Mouse (Mus musculus) stomach, embryonic 16.5 days (tissue): Measurements from ENCODE around the gene Pnpla8. TPM values are rescaled to one million over a fixed set of nuclear protein-coding genes. Genes with fewer than 3 reads are reported as not detected.

Source experiments
- ATAC-seq: fragments of 200-750 bp; cut with Nextera tagmentation; 2 replicates; pipeline ENCODE4 v1.8.0; 2017; ENCODE audit warnings: moderate number of reproducible peaks, moderate TSS enrichment; ENCODE audit not compliant: insufficient read depth, low FRiP score
- H3K27ac ChIP-seq: fragments of 300-500 bp; sonication (generic); 2 replicates; pipeline ENCODE4 v1.5.1; 2014; ENCODE audit warnings: low read length
- H3K27me3 ChIP-seq: fragments of 300-500 bp; sonication (generic); 2 replicates; pipeline ENCODE4 v1.6.1; 2014; ENCODE audit warnings: low read length, control low read depth, mixed read lengths; ENCODE audit not compliant: control insufficient read depth, insufficient read depth
- H3K36me3 ChIP-seq: fragments of 300-500 bp; sonication (generic); 2 replicates; pipeline ENCODE4 v1.6.1; 2014; ENCODE audit warnings: low read length; ENCODE audit not compliant: control insufficient read depth, insufficient read depth
- H3K4me1 ChIP-seq: fragments of 300-500 bp; sonication (generic); 2 replicates; pipeline ENCODE4 v1.6.1; 2014; ENCODE audit warnings: low read length, control low read depth, mixed read lengths; ENCODE audit not compliant: control insufficient read depth, insufficient read depth
- H3K4me2 ChIP-seq: fragments of 300-500 bp; sonication (generic); 2 replicates; pipeline ENCODE4 v1.6.1; 2014; ENCODE audit warnings: low read depth, low read length, mixed read lengths
- H3K4me3 ChIP-seq: fragments of 300-500 bp; sonication (generic); replicated peaks from 2 replicates; pipeline ENCODE4 v1.5.1; 2014; ENCODE audit warnings: mild to moderate bottlenecking, low read length
- H3K9ac ChIP-seq: fragments of 300-500 bp; sonication (generic); 2 replicates; pipeline ENCODE4 v1.6.1; 2014; ENCODE audit warnings: low read length
- H3K9me3 ChIP-seq: fragments of 300-500 bp; sonication (generic); replicated peaks from 2 replicates; pipeline ENCODE4 v1.6.1; 2016; ENCODE audit warnings: low read length, control low read depth; ENCODE audit not compliant: control insufficient read depth
- WGBS: fragments of 180-500 bp; shearing (Covaris S2); extraction: QIAGEN DNeasy Blood & Tissue Kit; methylation state at CpG from one replicate; pipeline ENCODE4 v1.1.7; 2014; 5-methylcytosine and 5-hydroxymethylcytosine counted together
- polyA plus RNA-seq: library from polyadenylated mRNA; unstranded; fragments of >200 nt; fragmentation: Nextera tagmentation; extraction: Ambion mirVana; gene quantifications from 2 replicates; pipeline ENCODE4 v1.2.1, GENCODE M21; 2015

Gene Pnpla8
- polyA plus RNA-seq, 1 experiment from 2014 or later: 59.2 TPM

DNA sequence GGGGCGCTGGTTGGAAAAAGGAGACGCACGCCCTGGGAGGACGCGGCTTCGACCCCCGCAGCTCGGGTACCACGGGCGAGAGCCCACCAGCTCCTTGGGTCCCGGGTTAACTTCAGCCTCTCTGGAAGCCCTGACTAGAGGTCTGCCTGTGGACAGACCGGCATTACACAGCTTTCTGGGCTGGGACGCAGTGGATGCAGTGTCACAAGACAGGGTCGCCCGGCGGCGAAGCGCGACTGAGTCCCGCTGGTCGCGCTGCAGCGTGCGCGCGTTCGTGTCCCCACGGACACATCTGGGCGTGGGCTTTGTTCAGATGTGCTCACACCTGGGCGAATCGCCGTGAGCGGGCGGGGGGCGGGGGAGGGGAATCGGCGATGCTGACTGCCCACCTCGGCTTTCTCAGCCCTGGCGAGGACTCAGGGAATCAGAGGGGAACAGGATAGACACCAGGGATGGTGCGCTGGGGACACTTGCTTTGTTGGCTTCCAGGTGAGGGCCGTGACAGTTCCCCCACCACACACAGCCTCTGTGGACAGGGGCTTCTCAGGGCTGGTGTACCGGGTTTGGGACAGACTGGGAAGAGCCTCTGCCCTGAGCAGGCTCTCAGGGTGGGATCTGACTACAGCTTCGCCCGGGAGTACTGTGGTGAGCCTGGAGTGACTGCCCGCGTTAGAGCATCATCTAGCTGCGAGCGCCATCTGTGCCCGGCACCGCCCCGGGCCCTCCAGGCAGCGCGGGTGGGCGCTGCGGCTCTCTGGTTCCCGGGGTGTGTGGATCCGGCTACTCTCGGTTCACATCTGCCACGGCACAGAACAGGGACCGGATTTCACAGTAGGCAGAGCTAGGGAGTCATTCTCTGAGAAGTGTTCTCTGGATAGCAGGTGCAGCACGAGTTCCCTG, 108.4 kb downstream of the Pnpla8 start:
- H3K36me3 ChIP-seq: no peaks in the 10 kb centered on the region
- H3K9me3 ChIP-seq: no peaks in the 10 kb centered on the region
- ATAC-seq: peak; percentile 41; the same call in 1 of the 2 replicates
- no peak overlapping the region for H3K27ac ChIP-seq
- peaks cover 8% of the 10 kb centered on the region for H3K27me3 ChIP-seq
- WGBS: under 1% methylated on average over 61 of the region's 61 CpGs
- H3K4me1 ChIP-seq: peaks cover 6% of the 10 kb centered on the region; the same call in 1 of the 2 replicates
- H3K9ac ChIP-seq: peak overlapping the region; percentile 69
- H3K4me2 ChIP-seq: peak overlapping the region; percentile 100
- H3K4me3 ChIP-seq: peak overlapping the region; percentile 67

DNA sequence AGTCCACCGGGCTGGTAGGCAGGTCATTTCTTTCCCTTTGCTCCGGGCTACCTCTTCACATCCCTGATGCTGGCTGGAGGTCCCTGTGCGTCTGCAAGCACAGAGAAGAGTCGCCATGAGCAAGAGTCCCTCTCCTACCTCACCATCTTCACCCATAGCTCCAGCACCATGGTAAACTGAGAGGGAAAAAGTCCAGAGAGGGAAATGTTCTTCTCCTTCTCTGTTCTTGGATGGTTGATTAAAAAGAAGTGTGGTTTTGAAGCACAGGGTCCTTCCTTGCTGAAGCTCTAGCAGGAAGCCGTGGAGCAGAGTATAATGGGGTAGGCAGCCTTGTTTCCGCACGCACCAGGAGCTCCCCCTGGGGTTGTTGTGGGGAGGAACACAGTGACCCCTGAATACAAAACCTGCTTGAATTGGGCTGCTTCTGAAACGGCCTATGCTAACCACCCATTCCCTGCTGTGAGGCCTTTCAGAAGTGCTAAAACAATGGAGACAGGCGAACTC, 109.1 kb downstream of the Pnpla8 start:
- peak overlapping the region; percentile 100 for H3K4me2 ChIP-seq
- no peaks in the 10 kb centered on the region for H3K9me3 ChIP-seq
- ATAC-seq: no peak
- H3K36me3 ChIP-seq: no peaks in the 10 kb centered on the region
- 6% methylated on average over 9 of the region's 9 CpGs for WGBS
- no peak overlapping the region for H3K9ac ChIP-seq
- H3K4me3 ChIP-seq: peak overlapping the region; percentile 67
- H3K4me1 ChIP-seq: peaks cover 6% of the 10 kb centered on the region; the same call in 1 of the 2 replicates
- peaks cover 8% of the 10 kb centered on the region for H3K27me3 ChIP-seq
- no peak overlapping the region for H3K27ac ChIP-seq

DNA sequence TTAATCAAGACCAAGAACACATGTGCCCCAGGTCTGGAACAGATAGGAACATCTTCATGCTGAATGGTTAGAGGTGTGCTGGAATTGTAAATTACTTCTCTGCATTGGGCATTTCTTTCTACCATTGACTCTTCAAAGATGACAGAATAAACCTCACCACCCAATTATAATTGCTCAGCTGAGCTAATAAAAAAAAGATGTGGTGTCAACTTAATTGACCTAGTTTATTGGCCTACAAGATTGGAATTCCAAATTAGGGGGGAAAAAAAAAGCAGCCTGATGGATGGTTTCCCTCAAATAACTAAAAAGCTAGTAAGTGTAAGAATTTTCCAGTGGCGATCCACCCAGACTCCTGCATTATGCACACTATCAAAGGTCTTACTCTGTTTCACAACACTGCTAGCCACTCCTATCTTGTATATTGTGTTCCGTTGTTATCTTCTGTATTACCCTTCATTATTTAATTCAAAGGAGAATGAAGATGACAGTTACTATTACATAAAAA, 116.0 kb downstream of the Pnpla8 start:
- Histone ChIP-seq H3K27ac (no peak overlapping the region), H3K9ac (no peak overlapping the region), H3K36me3 (no peaks in the 10 kb centered on the region), H3K9me3 (no peaks in the 10 kb centered on the region), H3K4me2 (no peak overlapping the region), H3K27me3 (no peaks in the 10 kb centered on the region), H3K4me3 (no peak overlapping the region), H3K4me1 (no peaks in the 10 kb centered on the region)
- WGBS: 80% methylated on average over 2 of the region's 2 CpGs
- no peak for ATAC-seq

DNA sequence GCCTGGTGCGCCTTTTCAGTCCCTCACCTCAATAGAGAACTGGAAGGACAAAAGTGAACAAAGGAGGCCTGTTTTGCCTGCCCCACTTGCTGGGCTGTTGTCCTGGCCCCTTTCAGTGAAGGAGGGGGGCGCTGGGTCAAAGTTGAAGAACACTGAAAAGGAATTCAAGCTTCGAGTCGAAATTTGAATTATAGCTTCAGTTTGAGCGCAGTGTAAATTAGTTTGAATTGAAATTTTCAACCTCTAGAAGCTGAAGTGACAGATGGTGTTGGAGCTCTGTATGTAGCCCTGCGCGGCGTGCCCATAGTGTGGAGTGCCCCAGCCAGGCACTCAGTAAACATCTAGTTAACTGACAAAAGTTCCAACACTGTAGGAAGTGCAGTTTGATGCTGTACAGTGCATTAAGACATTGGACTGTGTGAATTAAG, 117.0 kb downstream of the Pnpla8 start:
- Histone ChIP-seq H3K27ac (no peak overlapping the region), H3K4me2 (no peak overlapping the region), H3K36me3 (no peaks in the 10 kb centered on the region), H3K9me3 (no peaks in the 10 kb centered on the region), H3K27me3 (no peaks in the 10 kb centered on the region), H3K4me1 (no peaks in the 10 kb centered on the region), H3K9ac (no peak overlapping the region), H3K4me3 (no peak overlapping the region)
- no peak for ATAC-seq
- 49% methylated on average over 8 of the region's 8 CpGs for WGBS

DNA sequence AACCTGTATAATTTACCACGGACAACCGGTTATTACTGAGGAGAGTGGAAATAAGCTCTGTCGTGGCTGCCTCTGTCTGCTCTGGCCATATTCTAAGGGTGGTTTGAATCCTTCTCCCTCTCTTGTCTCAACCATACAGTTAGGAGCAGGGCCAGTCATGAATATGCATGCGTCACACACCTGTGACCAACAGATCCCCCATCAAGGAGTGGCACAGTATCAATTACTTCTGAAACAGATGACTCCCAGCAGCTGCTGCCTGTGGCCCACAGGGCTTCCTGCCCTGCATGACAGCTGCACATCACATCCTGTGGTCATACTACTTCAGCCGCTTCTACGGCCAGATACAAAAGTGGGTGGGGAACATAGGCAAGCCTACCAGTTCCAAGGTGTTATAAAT, 122.9 kb downstream of the Pnpla8 start:
- Histone ChIP-seq H3K27ac (no peak overlapping the region), H3K36me3 (no peaks in the 10 kb centered on the region), H3K4me2 (no peak overlapping the region), H3K4me1 (no peaks in the 10 kb centered on the region), H3K9ac (no peak overlapping the region), H3K27me3 (no peaks in the 10 kb centered on the region), H3K4me3 (no peak overlapping the region), H3K9me3 (no peaks in the 10 kb centered on the region)
- ATAC-seq: no peak
- 64% methylated on average over 6 of the region's 6 CpGs for WGBS

DNA sequence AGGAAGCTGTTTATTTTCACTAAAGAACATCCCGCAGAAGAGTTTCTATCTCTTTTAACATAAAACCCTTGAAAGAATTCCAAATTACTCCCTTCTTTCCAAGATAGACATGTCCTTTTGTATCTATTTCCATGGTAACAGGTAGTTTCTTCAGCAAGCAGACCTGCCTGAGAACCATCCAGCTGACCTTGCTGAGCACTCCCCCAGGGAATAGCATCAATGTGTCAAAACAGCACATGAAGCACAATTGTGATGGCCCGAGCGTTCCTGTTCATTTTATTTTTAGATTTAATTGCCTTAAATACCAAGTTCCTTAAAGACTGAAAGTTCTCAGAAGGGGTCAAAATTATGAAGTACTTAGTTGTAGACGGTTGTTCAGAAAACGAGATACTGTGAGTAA, 124.1 kb downstream of the Pnpla8 start:
- no peaks in the 10 kb centered on the region for H3K9me3 ChIP-seq
- no peak overlapping the region for H3K27ac ChIP-seq
- H3K36me3 ChIP-seq: no peaks in the 10 kb centered on the region
- H3K4me2 ChIP-seq: no peak overlapping the region
- no peak overlapping the region for H3K9ac ChIP-seq
- no peak overlapping the region for H3K4me3 ChIP-seq
- 62% methylated on average over 5 of the region's 5 CpGs for WGBS
- no peaks in the 10 kb centered on the region for H3K27me3 ChIP-seq
- no peaks in the 10 kb centered on the region for H3K4me1 ChIP-seq
- ATAC-seq: no peak

DNA sequence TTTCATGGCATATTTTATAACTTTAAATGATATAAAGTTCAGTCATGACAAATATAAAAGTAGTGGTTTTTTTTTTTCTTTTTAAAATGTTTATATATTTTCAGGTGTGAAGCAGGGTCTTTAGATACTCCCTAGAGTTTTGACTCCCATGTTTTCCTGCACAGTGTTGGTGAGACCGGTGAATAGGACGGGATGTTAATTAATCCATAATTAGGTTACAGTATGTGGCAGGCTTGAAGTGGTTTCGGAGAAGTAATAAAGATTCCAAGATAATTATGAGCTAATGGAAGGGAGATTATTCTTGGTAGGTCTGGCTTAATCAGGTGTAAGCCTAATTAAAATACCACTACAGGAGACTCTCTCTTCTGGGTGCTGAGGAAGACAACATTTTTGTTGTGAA, 125.0 kb downstream of the Pnpla8 start:
- H3K4me1 ChIP-seq: no peaks in the 10 kb centered on the region
- no peak overlapping the region for H3K27ac ChIP-seq
- no peak overlapping the region for H3K4me2 ChIP-seq
- WGBS: 80% methylated on average over 3 of the region's 3 CpGs
- no peaks in the 10 kb centered on the region for H3K27me3 ChIP-seq
- ATAC-seq: no peak
- H3K4me3 ChIP-seq: no peak overlapping the region
- no peaks in the 10 kb centered on the region for H3K36me3 ChIP-seq
- no peaks in the 10 kb centered on the region for H3K9me3 ChIP-seq
- no peak overlapping the region for H3K9ac ChIP-seq

DNA sequence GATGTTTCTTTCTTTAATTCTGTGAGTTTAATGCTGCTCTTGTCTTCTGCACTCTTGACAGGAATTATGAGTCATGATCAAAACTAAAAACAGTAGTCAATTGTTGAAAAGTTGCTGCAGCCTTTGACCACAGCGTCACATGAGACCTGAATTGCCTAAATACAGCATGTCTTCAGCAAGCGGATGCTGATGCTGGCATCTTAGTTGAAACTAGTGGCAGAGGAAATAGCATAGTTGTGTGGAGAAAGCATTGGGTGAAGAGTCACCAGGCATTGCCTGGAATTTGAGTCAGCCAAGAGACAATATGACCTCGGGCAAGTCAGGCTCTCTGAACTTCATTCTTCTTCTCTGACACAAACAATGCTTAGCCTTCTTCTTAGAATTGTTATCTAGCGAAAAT, 133.9 kb downstream of the Pnpla8 start:
- Histone ChIP-seq H3K4me3 (no peak overlapping the region), H3K4me2 (no peak overlapping the region), H3K27ac (no peak overlapping the region), H3K9me3 (no peaks in the 10 kb centered on the region), H3K9ac (no peak overlapping the region), H3K36me3 (no peaks in the 10 kb centered on the region), H3K4me1 (no peaks in the 10 kb centered on the region), H3K27me3 (no peaks in the 10 kb centered on the region)
- ATAC-seq: no peak
- WGBS: 69% methylated on average over 4 of the region's 4 CpGs

DNA sequence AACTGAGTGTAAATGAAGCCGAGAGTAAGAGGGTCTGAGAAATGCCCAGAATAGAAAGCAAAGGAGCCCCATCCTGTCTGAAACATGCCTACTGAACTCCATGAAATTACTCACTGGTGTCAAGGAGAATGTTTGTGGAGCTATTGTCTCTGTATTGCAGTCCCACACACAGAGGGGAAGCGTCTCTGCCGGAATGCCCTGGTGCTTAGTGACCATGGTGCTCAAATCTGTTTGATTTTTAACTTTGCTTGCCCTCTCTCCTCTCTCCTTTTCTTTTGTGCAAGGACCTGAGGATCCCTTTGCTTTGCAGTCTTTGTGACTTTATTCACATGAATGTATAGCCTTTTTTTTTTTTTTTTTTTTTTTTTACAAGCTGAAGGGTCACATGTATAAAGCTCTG, 136.3 kb downstream of the Pnpla8 start:
- Histone ChIP-seq H3K27ac (no peak overlapping the region), H3K9ac (no peak overlapping the region), H3K4me1 (no peaks in the 10 kb centered on the region), H3K4me2 (no peak overlapping the region), H3K4me3 (no peak overlapping the region), H3K9me3 (no peaks in the 10 kb centered on the region), H3K36me3 (no peaks in the 10 kb centered on the region), H3K27me3 (no peaks in the 10 kb centered on the region)
- 41% methylated on average over 3 of the region's 3 CpGs for WGBS
- no peak for ATAC-seq
